ENCODE assay signal across 28 mouse cellular contexts in the genomic region with DNA sequence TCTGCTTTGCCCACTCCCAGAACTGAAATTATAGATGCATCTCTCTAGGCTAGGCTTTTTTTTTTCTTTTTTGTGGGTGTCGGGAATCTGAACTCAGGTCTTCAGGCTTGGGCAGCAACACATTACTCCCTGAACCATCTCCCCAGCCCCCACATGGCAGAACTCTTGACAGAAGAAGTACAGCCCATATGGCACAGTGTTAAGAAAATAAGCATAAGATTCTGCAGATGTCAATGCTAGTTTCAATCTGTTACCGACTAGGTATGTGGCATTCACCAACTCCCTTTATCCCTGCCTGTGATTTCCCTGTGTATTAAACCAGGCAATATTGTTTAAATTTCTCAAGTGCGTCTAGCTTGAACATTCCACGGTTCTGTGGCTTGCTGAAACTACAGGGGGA.
DNase-seq lines count a peak whose midpoint lies in the region; ATAC-seq lines count a peak whose summit lies in the region.
"Had no signal": no experiment of that assay in that cellular context is flagged by ENCODE, and none has a peak within 500 bp of the region (broad histone marks: within the 10 kb centered on the region; RNA-seq: fewer than 3 reads in every experiment).

No protein-coding gene starts in this region.

- H3K27me3 ChIP-seq in forebrain, embryonic 15.5 days: peaks cover 10% of the 10 kb centered on the region; the same call in 1 of the 2 replicates
- peaks cover 76% of the 10 kb centered on the region for H3K27me3 ChIP-seq in forebrain, embryonic 10.5 days (ENCODE audit: poor library complexity, severe bottlenecking)
- peaks cover 9% of the 10 kb centered on the region; the same call in 1 of the 2 replicates for H3K27me3 ChIP-seq in forebrain, embryonic 16.5 days (replicated peaks; ENCODE audit: control insufficient read depth, insufficient read depth, low read length)
- peaks cover 27% of the 10 kb centered on the region for H3K27me3 ChIP-seq in midbrain, embryonic 10.5 days (ENCODE audit: low read depth, poor library complexity, severe bottlenecking)
- H3K27me3 ChIP-seq: embryonic facial prominence, embryonic 13.5 days; heart, embryonic 12.5 days; heart, embryonic 15.5 days had no signal

- WGBS in forebrain, embryonic 15.5 days: 64% methylated on average over 4 of the region's 4 CpGs
- WGBS in forebrain, embryonic 10.5 days: 89% methylated on average over 4 of the region's 4 CpGs
- 64% methylated on average over 4 of the region's 4 CpGs for WGBS in forebrain, embryonic 16.5 days
- WGBS in midbrain, embryonic 10.5 days: 85% methylated on average over 4 of the region's 4 CpGs

- H3K4me1 ChIP-seq in forebrain, embryonic 15.5 days: peaks cover 12% of the 10 kb centered on the region
- peaks cover 5% of the 10 kb centered on the region for H3K4me1 ChIP-seq in forebrain, embryonic 10.5 days
- peaks cover 13% of the 10 kb centered on the region for H3K4me1 ChIP-seq in forebrain, embryonic 16.5 days (replicated peaks; ENCODE audit: control insufficient read depth, insufficient read depth, low read length)
- H3K4me1 ChIP-seq in midbrain, embryonic 10.5 days: peaks cover 10% of the 10 kb centered on the region
- H3K4me1 ChIP-seq: embryonic facial prominence, embryonic 13.5 days; heart, embryonic 12.5 days; heart, embryonic 15.5 days had no signal

- no peak overlapping the region for H3K4me3 ChIP-seq in forebrain, embryonic 15.5 days
- no peak overlapping the region for H3K4me3 ChIP-seq in forebrain, embryonic 10.5 days
- no peak overlapping the region for H3K4me3 ChIP-seq in forebrain, embryonic 16.5 days (replicated peaks; ENCODE audit: low read length)
- no peak overlapping the region for H3K4me3 ChIP-seq in midbrain, embryonic 10.5 days
- H3K4me3 ChIP-seq: embryonic facial prominence, embryonic 10.5 days; embryonic facial prominence, embryonic 13.5 days; erythroblast, embryonic 14.5 days; gastrocnemius, adult 2 months; heart, embryonic 12.5 days; heart, embryonic 15.5 days had no signal

- H3K4me2 ChIP-seq in forebrain, embryonic 15.5 days (replicated peaks): no peak overlapping the region
- no peak overlapping the region for H3K4me2 ChIP-seq in forebrain, embryonic 16.5 days (ENCODE audit: low read length)
- H3K4me2 ChIP-seq: embryonic facial prominence, embryonic 13.5 days; heart, embryonic 12.5 days; heart, embryonic 15.5 days; hindbrain, embryonic 14.5 days had no signal

- DNase-seq in forebrain, embryonic 10.5 days (ENCODE audit: extremely low spot score, low spot score): no peak
- peak; percentile 14 for DNase-seq in layer of hippocampus, adult 9-11 months
- no peak for DNase-seq in layer of hippocampus, adult 9-10 months (ENCODE audit: low spot score)
- no peak for DNase-seq in midbrain, embryonic 10.5 days (ENCODE audit: low spot score)
- DNase-seq: adrenal gland, adult 8-10 months; adrenal gland, postnatal 36 days; cerebellum, adult 11-12 months; cerebellum, adult 8-10 months; cerebellum, postnatal 36 days; embryo, embryonic 11 days; gastrocnemius, adult 2 months; gastrocnemius, postnatal 14 days; heart, adult 18-20 months; heart, postnatal 14 days; heart, postnatal 4 days; kidney, adult 18-20 months had no signal

- ATAC-seq in forebrain, embryonic 15.5 days (replicated peaks): peak; percentile 55; the same call in 1 of the 2 replicates
- ATAC-seq in forebrain, embryonic 16.5 days: peak; percentile 47
- ATAC-seq: activated CD4-positive, CD25-positive, alpha-beta regulatory T cell, adult 4 months; hindbrain, postnatal 0 days; inflammation-experienced regulatory T-cells, adult 6 months; intestine, embryonic 16.5 days had no signal

- no peaks in the 10 kb centered on the region for H3K9me3 ChIP-seq in forebrain, embryonic 15.5 days
- H3K9me3 ChIP-seq in forebrain, embryonic 10.5 days: no peaks in the 10 kb centered on the region
- H3K9me3 ChIP-seq in forebrain, embryonic 16.5 days (ENCODE audit: control insufficient read depth, low read length): peaks cover 6% of the 10 kb centered on the region
- H3K9me3 ChIP-seq in midbrain, embryonic 10.5 days (replicated peaks): no peaks in the 10 kb centered on the region
- H3K9me3 ChIP-seq: embryonic facial prominence, embryonic 10.5 days; embryonic facial prominence, embryonic 13.5 days; heart, embryonic 12.5 days; heart, embryonic 15.5 days had no signal

- peak overlapping the region; percentile 36 for H3K27ac ChIP-seq in forebrain, embryonic 15.5 days (replicated peaks)
- no peak overlapping the region for H3K27ac ChIP-seq in forebrain, embryonic 10.5 days
- peak overlapping the region; percentile 64; the same call in 1 of the 2 replicates for H3K27ac ChIP-seq in forebrain, embryonic 16.5 days (ENCODE audit: low read length)
- no peak overlapping the region for H3K27ac ChIP-seq in midbrain, embryonic 10.5 days (replicated peaks)
- H3K27ac ChIP-seq: embryonic facial prominence, embryonic 10.5 days; embryonic facial prominence, embryonic 13.5 days; gastrocnemius, adult 2 months; heart, embryonic 15.5 days; hindbrain, embryonic 14.5 days; hindbrain, postnatal 0 days had no signal

- H3K36me3 ChIP-seq in forebrain, embryonic 15.5 days: no peaks in the 10 kb centered on the region
- H3K36me3 ChIP-seq in forebrain, embryonic 10.5 days (replicated peaks): no peaks in the 10 kb centered on the region
- H3K36me3 ChIP-seq in forebrain, embryonic 16.5 days (ENCODE audit: control insufficient read depth, insufficient read depth): no peaks in the 10 kb centered on the region
- no peaks in the 10 kb centered on the region for H3K36me3 ChIP-seq in midbrain, embryonic 10.5 days
- H3K36me3 ChIP-seq: embryonic facial prominence, embryonic 10.5 days; embryonic facial prominence, embryonic 13.5 days; heart, embryonic 12.5 days; heart, embryonic 15.5 days had no signal

- H3K9ac ChIP-seq in forebrain, embryonic 15.5 days (replicated peaks): no peak overlapping the region
- H3K9ac ChIP-seq in forebrain, embryonic 16.5 days (replicated peaks; ENCODE audit: low read depth, low read length): no peak overlapping the region
- H3K9ac ChIP-seq: embryonic facial prominence, embryonic 13.5 days; heart, embryonic 12.5 days; heart, embryonic 15.5 days; hindbrain, embryonic 14.5 days had no signal

Comparison
In these comparisons a context has a peak if more than half of its experiments do, and no peak if none do; other contexts are left out.
1. H3K27ac ChIP-seq: peak in forebrain, embryonic 15.5 days (single experiment) and forebrain, embryonic 16.5 days (single experiment); none in forebrain, embryonic 10.5 days (single experiment) and midbrain, embryonic 10.5 days (single experiment).